Mouse (Mus musculus) B cell, adult 67 days (primary cell): Measurements from ENCODE around the gene Csnk1e. TPM values are rescaled to one million over a fixed set of nuclear protein-coding genes. Genes with fewer than 3 reads are reported as not detected.

Experiments
- total RNA-seq, 2 experiments: library from RNA; stranded (reverse); gene quantifications; 4 replicates each; pipeline ENCODE4 v1.2.4; 2023

The Csnk1e gene
- total RNA-seq: 10 to 100 TPM; 25.2 to 39.6 TPM

DNA sequence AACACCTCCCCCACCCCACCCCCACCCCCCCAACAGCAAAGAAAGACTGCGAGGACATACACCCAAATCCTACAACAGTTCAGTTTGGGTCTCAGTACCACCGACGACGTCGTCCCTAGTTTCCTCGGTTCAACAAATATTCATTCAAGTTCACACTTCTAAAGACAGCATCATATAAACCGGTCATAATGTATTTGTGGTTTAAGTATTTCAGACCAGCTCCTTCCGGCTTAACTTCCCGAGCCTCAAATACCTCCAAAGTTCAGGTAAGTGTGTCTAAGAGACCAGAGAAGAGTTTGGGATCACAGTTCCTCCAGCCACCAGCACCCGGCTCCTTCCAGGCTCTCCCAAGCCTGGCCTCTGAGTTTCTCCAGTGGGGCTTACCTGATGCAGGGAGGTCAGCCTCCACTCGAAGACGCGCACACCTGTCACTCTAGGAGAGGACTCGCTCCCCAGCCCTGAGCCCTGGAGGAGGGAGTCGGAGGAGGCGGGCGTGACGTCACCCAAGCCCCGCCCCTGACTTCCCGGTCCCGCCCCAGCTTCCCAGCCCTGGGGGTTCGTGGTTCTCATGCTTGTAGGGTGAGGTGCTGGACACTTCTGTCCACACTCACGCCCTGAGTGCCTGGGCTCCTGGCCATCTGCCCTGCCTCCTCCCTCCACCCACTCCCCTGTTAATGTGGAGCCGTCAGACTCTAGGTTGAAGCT is at the start of gene Csnk1e:
TSS of gene Csnk1e (minus strand) at position 461 of the 705 bp plus-strand sequence.

DNA sequence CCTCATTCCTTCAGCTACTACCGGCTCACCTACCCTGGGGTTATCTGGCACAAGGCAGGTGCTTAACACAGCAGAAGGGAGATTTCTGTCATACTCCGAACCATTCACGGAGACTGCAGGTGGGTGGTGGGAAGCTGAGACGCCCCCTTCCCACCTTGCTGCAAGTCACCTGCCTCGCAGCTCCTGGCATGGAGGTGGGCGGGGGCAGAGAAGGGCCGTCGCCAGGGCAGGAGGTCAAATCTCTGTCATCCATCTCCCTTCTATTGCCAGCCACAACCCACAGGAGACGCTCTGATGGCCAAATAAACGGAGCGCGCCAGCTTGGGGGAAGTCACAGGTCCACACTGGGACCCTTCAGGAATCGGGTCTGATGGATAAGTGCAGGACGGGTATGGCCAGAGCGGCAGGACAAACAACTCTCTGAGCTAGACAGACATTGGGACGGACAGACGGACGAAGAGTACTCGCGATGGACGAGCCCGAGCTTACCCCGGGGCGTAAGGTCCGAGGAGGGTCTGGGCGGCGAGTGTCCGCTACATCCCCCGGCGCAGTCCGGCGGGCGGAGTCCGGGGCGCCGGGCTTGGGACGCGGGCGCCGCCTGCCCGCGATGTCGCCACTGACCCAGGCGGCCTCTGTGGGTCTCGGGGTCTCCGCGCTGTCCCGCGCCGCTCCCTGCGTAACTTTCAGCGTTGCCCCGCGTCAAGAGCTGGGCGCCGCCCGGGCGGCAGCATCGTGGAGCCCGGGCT is 49.5 kb upstream of the Csnk1e start, which contains the start of gene Kcnj4:
TSS of gene Kcnj4 (minus strand) at position 535 of the 746 bp plus-strand sequence.

DNA sequence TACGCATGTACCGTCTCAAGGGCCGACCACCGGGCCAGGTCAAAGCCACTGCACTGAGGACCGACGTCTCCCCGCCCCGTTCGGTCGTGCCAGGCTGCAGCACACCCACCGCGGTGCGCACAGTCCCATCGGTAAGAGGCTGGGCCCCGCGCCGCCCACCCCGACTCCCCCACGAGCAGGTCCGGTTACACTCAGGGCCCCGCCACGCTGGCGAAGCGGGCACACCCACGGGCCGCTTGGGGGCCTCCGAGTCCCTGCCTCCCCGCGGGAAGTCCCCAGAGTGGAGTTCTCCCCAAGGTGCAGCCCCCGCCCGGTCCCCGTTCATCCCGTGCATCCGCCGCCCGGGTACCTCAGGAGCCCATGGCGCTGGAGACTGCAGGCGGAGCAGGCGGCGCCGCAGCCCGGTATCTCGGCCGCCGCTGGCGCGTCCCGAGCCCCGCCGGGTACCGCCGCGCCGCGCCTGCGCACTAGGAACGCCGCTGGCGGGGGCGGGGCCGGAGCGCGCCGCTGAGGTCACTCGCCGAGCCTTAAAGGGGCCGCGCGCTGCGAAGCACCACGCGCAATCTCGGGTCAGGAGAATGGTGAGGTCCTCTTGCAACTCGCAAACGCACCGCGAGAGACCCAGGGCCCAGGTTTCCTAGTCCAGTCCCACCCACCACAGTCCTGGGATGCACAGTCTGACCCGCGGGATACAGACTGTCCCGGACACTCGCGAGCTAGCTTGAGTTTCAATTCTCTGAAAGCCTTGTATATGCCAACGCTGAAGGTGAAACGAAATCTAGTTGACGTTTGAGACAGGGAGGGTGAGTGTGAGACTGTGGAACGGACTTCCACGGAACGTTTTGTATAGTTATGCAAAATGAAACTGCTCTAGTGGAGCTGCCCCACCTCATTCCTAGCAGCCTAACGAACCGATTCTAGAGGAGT is 52.3 kb downstream of the Csnk1e start, which contains the start of gene Tmem184b:
TSS of gene Tmem184b (minus strand) at position 734 of the 927 bp plus-strand sequence.

Other genes with a start within 250 kb of the Csnk1e start
- 10 to 100 TPM; 38.4 to 39.1 TPM for gene Pick1, start 226.4 kb downstream of the Csnk1e start, total RNA-seq
- 1 to 10 TPM; 1.1 to 1.6 TPM for gene Gm49486, start 226.2 kb downstream of the Csnk1e start, total RNA-seq
- not detected for gene Slc16a8, start 200.8 kb downstream of the Csnk1e start, total RNA-seq
- gene Baiap2l2, start 170.0 kb downstream of the Csnk1e start, total RNA-seq: not detected
- 10 to 100 TPM; 13.9 to 17.1 TPM for gene Pla2g6, start 127.2 kb downstream of the Csnk1e start, total RNA-seq
- gene Maff, start 108.9 kb downstream of the Csnk1e start, total RNA-seq: 10 to 100 TPM; 19.4 to 43.8 TPM
- 10 to 100 TPM; 34.2 to 39.4 TPM for gene Tmem184b, start 52.0 kb downstream of the Csnk1e start, total RNA-seq
- gene Kcnj4, start 49.7 kb upstream of the Csnk1e start, total RNA-seq: not detected
- not detected for gene Kdelr3, start 60.8 kb upstream of the Csnk1e start, total RNA-seq
- gene Ddx17, start 91.2 kb upstream of the Csnk1e start, total RNA-seq: 100 to 1,000 TPM; 438 to 445 TPM
- not detected for gene Dmc1, start 149.5 kb upstream of the Csnk1e start, total RNA-seq
- gene Fam227a, start 203.4 kb upstream of the Csnk1e start, total RNA-seq: 1 to 10 TPM; 3.3 to 3.6 TPM
- gene Cby1, start 203.6 kb upstream of the Csnk1e start, total RNA-seq: 1 to 10 TPM; 6.8 to 8.3 TPM
- 100 to 1,000 TPM; 105 to 109 TPM for gene Tomm22, start 215.3 kb upstream of the Csnk1e start, total RNA-seq
- gene Josd1, start 232.4 kb upstream of the Csnk1e start, total RNA-seq: 10 to 100 TPM; 23.9 to 33.6 TPM
- 10 to 100 TPM; 69.7 to 81.8 TPM for gene Gtpbp1, start 235.3 kb upstream of the Csnk1e start, total RNA-seq